Mouse (Mus musculus) heart, embryonic 10.5 days (tissue): ENCODE measurements around the gene Hist1h4j. TPM values are rescaled to one million over a fixed set of nuclear protein-coding genes. Genes with fewer than 3 reads are reported as not detected.
"Not testable (repeated sequence)": the region's sequence is repeated elsewhere in the genome, so short reads cannot be mapped to it uniquely, and the experiment has no call there.

Source experiments
- DNase-seq: peaks from one replicate; pipeline ENCODE4 v3.0.0-alpha.2; 2017; ENCODE audit warnings: low spot score
- H3K27ac ChIP-seq: fragments of 300-500 bp; sonication (generic); 2 replicates; pipeline ENCODE4 v1.5.1; 2016; ENCODE audit warnings: mild to moderate bottlenecking
- H3K27me3 ChIP-seq: fragments of 300-500 bp; sonication (generic); 2 replicates; pipeline ENCODE4 v1.6.1; 2016; ENCODE audit warnings: mild to moderate bottlenecking; ENCODE audit not compliant: poor library complexity, insufficient read depth, severe bottlenecking
- H3K36me3 ChIP-seq: fragments of 300-500 bp; sonication (generic); 2 replicates; pipeline ENCODE4 v1.6.1; 2016; ENCODE audit warnings: mild to moderate bottlenecking, moderate library complexity
- H3K4me1 ChIP-seq: fragments of 300-500 bp; sonication (generic); 2 replicates; pipeline ENCODE4 v1.6.1; 2016; ENCODE audit warnings: mild to moderate bottlenecking
- H3K4me3 ChIP-seq: fragments of 300-500 bp; sonication (generic); 2 replicates; pipeline ENCODE4 v1.5.1; 2016; ENCODE audit warnings: mild to moderate bottlenecking, moderate library complexity
- H3K9me3 ChIP-seq: fragments of 300-500 bp; sonication (generic); 2 replicates; pipeline ENCODE4 v1.6.1; 2016; ENCODE audit warnings: mild to moderate bottlenecking, moderate library complexity
- WGBS: fragments of 180-500 bp; shearing (Covaris S2); methylation state at CpG from one replicate; pipeline ENCODE4 v1.1.7; 2016; 5-methylcytosine and 5-hydroxymethylcytosine counted together
- polyA plus RNA-seq: library from polyadenylated mRNA; unstranded; fragments of >200 nt; fragmentation: Nextera tagmentation; extraction: Ambion mirVana; gene quantifications from 2 replicates; pipeline ENCODE4 v1.2.1, GENCODE M21; 2016

Gene Hist1h4j
- polyA plus RNA-seq, result 2.0 TPM in 1 of 2 replicates, not detected in the other

DNA sequence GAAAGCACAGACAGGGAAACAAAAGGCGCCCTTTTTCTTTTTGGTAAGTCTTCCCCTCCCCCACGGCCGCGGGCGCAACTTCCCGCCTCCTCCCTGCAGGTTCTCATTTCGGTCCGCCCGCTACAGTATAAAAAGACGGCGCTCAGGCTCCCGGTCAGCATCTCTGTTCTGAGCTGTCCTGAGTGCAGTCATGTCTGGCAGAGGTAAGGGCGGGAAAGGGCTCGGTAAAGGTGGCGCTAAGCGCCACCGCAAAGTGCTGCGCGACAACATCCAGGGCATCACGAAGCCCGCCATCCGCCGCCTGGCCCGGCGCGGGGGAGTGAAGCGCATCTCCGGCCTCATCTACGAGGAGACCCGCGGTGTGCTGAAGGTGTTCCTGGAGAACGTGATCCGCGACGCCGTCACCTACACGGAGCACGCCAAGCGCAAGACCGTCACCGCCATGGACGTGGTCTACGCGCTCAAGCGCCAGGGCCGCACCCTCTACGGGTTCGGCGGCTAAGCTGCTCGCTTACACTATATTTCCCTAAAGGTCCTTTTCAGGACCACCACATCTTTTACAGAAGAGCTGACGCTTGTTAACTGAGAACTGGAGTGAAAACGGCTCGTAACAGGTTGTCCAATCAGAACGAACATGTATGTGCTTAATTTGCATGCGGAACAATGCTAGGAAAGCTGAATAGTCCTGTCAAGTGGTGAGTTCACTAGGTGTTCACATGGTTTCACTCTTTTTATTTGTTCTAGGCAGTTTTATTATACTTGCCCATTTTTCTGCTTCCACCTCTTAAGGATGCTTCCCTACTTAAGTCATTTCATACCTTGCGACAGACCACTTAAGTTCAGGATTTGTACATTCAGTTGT is at the start of gene Hist1h4j:
Hist1h4j (plus strand) TSS at position 159 of the 862 bp plus-strand sequence.
- Histone ChIP-seq H3K4me3 (peak within 1 kb of the TSS; percentile 59), H3K4me1 (peaks cover 15% of the 10 kb centered on the region; the same call in 1 of the 2 replicates), H3K27ac (peak within 1 kb of the TSS; percentile 95)
- DNase-seq, result peak; percentile 95
- not testable (repeated sequence) for H3K36me3 ChIP-seq, H3K27me3 ChIP-seq, H3K9me3 ChIP-seq
- under 1% methylated on average over 45 of the region's 56 CpGs for WGBS

GRCm38 (mm10) chr13:21697811-21698210 is 37.1 kb upstream of the Hist1h4j start, which contains the start of gene Olfr1359:
Gene Olfr1359, plus strand, starts transcription at chr13:21698111.
- H3K4me1 ChIP-seq, result no peaks in the 10 kb centered on the region
- no peak for DNase-seq
- no peaks in the 10 kb centered on the region for H3K9me3 ChIP-seq
- H3K36me3 ChIP-seq, result no peaks in the 10 kb centered on the region
- no peak within 1 kb of the TSS for H3K4me3 ChIP-seq
- no peak within 1 kb of the TSS for H3K27ac ChIP-seq
- no peaks in the 10 kb centered on the region for H3K27me3 ChIP-seq

DNA sequence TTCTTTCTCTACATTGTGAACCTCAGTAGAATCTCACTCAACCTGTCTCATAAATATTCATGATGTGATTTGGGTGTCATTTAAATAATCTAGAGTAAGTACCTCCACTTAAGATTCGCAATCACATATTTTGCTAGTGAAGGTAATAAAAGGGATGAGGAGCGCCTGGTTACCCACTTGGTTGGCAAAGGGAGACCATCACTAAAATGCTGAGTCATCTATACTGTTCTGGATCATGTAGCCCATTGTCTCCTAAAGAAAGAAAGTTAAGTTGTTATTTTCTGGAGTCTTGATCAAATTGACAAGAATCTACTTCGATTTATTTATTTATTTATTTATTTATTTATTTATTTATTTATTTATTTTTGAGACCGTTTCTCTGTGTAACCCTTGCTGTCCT is 28.2 kb upstream of the Hist1h4j start:
- Histone ChIP-seq H3K4me3 (no peak overlapping the region), H3K9me3 (no peaks in the 10 kb centered on the region), H3K36me3 (no peaks in the 10 kb centered on the region), H3K27ac (no peak overlapping the region), H3K4me1 (no peaks in the 10 kb centered on the region), H3K27me3 (no peaks in the 10 kb centered on the region)
- DNase-seq, result no peak
- 68% methylated on average over 4 of the region's 4 CpGs for WGBS

DNA sequence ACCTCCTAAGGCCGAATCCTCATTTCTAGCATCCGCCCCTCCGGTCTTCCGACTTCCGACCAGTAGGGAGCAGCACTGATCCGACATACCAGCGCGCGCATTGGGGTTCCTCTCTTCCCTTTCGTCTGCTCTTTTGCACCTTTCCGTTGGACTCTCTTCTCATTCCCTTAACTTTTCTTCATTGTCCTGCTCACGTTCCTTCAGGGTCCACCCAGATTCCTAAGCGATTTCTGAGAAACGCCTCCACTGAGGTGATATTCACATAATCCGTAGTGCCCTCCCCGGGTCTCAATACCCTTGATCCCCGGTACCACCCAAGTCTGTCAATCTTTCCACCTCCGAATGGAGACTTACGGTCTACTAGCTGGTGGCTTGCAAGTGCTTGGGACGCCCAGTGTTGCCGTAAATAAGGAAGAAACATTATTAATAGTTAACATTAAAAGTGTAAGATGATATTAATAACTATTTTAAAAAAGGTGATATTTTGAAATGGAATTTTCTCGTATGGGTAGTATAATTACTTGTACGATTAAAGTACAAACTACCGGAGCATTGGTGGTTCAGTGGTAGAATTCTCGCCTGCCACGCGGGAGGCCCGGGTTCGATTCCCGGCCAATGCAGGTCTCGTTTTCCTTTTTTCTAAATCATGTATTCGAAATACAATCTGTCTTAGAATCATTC is 24.7 kb upstream of the Hist1h4j start:
- DNase-seq, result peak; percentile 93
- under 1% methylated on average over 32 of the region's 32 CpGs for WGBS
- H3K4me3 ChIP-seq, result peak overlapping the region; percentile 70

DNA sequence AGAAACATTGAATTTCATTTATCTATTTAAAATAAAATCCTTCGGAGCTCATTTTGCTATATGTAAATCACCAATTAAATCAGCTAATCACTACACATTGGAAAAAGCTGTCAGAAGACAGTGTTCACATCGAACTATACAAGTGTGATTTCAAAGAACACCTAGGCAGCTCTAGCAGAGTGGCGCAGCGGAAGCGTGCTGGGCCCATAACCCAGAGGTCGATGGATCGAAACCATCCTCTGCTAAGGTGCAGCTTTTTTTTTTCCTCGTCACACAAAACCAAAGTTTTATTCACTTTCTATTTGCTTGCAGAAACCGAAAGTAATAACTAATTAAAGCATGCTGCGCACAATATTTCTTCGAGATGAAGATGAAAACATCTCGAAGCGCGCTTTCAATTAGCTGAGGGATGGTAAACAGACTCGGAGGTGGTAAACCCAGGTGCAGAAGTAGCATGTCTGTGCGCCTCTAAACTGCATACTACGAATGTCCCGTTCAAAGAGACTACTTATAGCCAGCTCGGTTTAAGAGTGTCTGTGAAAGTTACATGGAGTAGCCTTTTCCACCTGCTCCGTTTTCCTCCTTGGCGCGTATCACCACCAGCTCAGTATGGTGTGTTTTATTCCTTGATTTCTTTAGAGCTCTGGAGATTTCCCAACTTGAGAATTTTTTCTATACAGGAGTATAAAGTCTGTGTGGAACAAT is 23.9 kb upstream of the Hist1h4j start:
- H3K27ac ChIP-seq, result peak overlapping the region; percentile 49; the same call in 1 of the 2 replicates
- no peaks in the 10 kb centered on the region for H3K36me3 ChIP-seq
- H3K9me3 ChIP-seq, result no peaks in the 10 kb centered on the region
- H3K4me3 ChIP-seq, result peak overlapping the region; percentile 70
- no peaks in the 10 kb centered on the region for H3K27me3 ChIP-seq
- peaks cover 8% of the 10 kb centered on the region for H3K4me1 ChIP-seq
- DNase-seq, result peak; percentile 77
- WGBS, result 3% methylated on average over 22 of the region's 22 CpGs

More for the DNA sequence above, 24.7 kb upstream of the Hist1h4j start:
- H3K36me3 ChIP-seq, result no peaks in the 10 kb centered on the region
- H3K4me1 ChIP-seq, result peaks cover 4% of the 10 kb centered on the region
- no peaks in the 10 kb centered on the region for H3K9me3 ChIP-seq
- peak overlapping the region; percentile 87 for H3K27ac ChIP-seq
- no peaks in the 10 kb centered on the region for H3K27me3 ChIP-seq

- Histone ChIP-seq H3K36me3 (no peaks in the 10 kb centered on the region), H3K9me3 (no peaks in the 10 kb centered on the region), H3K4me1 (peaks cover 8% of the 10 kb centered on the region), H3K27ac (no peak overlapping the region), H3K4me3 (peak overlapping the region; percentile 70), H3K27me3 (no peaks in the 10 kb centered on the region)
- 36% methylated on average over 4 of the region's 4 CpGs for WGBS
- DNase-seq, result no peak
Measured at GRCm38 (mm10) chr13:21711698-21712097, 23.2 kb upstream of the Hist1h4j start.

DNA sequence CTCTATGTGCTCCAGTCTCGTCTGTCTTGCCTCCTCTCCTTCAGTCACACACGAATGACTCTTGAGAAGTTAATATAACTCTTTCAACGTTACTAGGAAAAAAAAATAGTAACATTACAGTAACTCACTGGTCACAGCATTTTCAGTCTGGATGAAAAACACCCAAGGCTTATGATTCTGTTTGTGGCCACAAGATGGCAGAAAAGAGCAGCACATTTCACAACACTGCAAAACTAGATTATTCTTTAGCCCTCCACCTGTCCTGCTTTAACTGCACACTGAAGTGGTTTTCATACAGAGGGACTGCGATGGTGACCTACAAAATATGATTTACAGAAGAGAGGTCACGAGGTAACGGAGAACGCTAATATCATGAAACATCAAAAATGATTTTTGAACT is 20.1 kb upstream of the Hist1h4j start:
- H3K27me3 ChIP-seq, result no peaks in the 10 kb centered on the region
- WGBS, result 1% methylated on average over 7 of the region's 7 CpGs

GRCm38 (mm10) chr13:21715131-21715863 is 19.6 kb upstream of the Hist1h4j start:
- H3K27me3 ChIP-seq, result no peaks in the 10 kb centered on the region

More for the DNA sequence above, 20.1 kb upstream of the Hist1h4j start:
- H3K4me3 ChIP-seq, result peak overlapping the region; percentile 57
- peak overlapping the region; percentile 89 for H3K27ac ChIP-seq
- peaks cover 8% of the 10 kb centered on the region for H3K4me1 ChIP-seq
- H3K36me3 ChIP-seq, result no peaks in the 10 kb centered on the region
- no peaks in the 10 kb centered on the region for H3K9me3 ChIP-seq
- DNase-seq, result peak; percentile 81

GRCm38 (mm10) chr13:21715864-21716539 is 18.9 kb upstream of the Hist1h4j start, which contains the start of the genes Hist1h2bl and Hist1h2ai:
Gene Hist1h2bl, minus strand, starts transcription at chr13:21716143.
Gene Hist1h2ai, plus strand, starts transcription at chr13:21716422.
- not testable (repeated sequence) for H3K4me1 ChIP-seq, H3K36me3 ChIP-seq, H3K9me3 ChIP-seq, H3K27me3 ChIP-seq
- WGBS, result 1% methylated on average over 34 of the region's 50 CpGs
- Histone ChIP-seq H3K4me3 (peak within 1 kb of the TSS; percentile 57), H3K27ac (peak within 1 kb of the TSS; percentile 91)
- peak; percentile 95 for DNase-seq

More at GRCm38 (mm10) chr13:21715131-21715863, 19.6 kb upstream of the Hist1h4j start:
- no peak for DNase-seq
- Histone ChIP-seq H3K27ac (peak overlapping the region; percentile 89), H3K4me3 (peak overlapping the region; percentile 57), H3K4me1 (peaks cover 8% of the 10 kb centered on the region), H3K36me3 (no peaks in the 10 kb centered on the region), H3K9me3 (no peaks in the 10 kb centered on the region)
- WGBS, result under 1% methylated on average over 22 of the region's 22 CpGs

DNA sequence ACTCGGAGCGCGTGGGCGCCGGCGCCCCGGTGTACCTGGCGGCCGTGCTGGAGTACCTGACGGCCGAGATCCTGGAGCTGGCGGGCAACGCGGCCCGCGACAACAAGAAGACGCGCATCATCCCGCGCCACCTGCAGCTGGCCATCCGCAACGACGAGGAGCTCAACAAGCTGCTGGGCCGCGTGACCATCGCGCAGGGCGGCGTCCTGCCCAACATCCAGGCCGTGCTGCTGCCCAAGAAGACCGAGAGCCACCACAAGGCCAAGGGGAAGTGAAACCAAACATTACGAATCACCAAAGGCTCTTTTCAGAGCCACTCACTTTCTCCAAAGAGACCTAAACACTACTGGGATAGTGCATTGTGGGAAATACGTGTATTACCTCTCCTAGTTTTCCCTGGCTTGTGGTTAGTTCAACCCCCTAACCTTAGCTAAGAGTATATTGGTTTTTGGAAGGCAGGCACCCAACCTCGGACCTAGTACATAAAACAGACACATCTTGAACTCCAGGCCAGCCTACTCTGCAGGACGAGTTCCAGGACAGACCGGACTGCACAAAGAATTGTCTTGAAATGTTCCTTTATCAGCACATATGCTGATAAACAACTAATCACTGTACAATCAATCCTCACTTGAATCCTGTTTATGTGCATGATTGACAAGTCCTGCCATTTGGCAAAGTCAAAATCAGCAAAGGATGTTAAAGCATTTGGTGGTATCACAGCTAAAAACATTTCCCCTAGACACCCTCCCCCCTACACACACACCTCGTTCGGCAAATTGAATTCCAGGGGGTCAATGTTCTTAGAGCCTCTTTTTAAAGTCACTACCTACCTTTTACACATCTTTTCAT is 18.1 kb upstream of the Hist1h4j start:
- not testable (repeated sequence) for DNase-seq, H3K36me3 ChIP-seq, H3K27me3 ChIP-seq, H3K9me3 ChIP-seq
- peak overlapping the region; percentile 57 for H3K4me3 ChIP-seq
- peak overlapping the region; percentile 91 for H3K27ac ChIP-seq
- under 1% methylated on average over 9 of the region's 38 CpGs for whole genome bisulfite sequencing
- H3K4me1 ChIP-seq, result peaks cover 11% of the 10 kb centered on the region
